Mouse (Mus musculus) CD4-positive, CD25-positive, alpha-beta regulatory T cell, adult 2 months (primary cell): ENCODE results near the gene Dhps.

Experiments
- DNase-seq: peaks from one replicate; pipeline ENCODE4 v3.0.0-alpha.2; 2012; ENCODE audit warnings: low read depth, low spot score

The Dhps gene

GRCm38 (mm10) chr8:85071514-85072281, at the start of gene Dhps:
TSS of gene Dhps (plus strand) at chr8:85071757.
- DNase-seq = peak; percentile 94

- no peak for DNase-seq
Observed at GRCm38 (mm10) chr8:85023846-85024245, 47.7 kb upstream of the Dhps start.

GRCm38 (mm10) chr8:85025098-85025932, 46.2 kb upstream of the Dhps start, which contains the start of gene Asna1:
TSS of gene Asna1 (minus strand) at chr8:85025281.
- DNase-seq = peak; percentile 94

- DNase-seq = peak; percentile 95
Observed at GRCm38 (mm10) chr8:85026670-85027515, 44.7 kb upstream of the Dhps start, which contains the start of gene Trir. TSS of gene Trir (plus strand) at chr8:85026823.

GRCm38 (mm10) chr8:85027516-85027855, 44.1 kb upstream of the Dhps start:
- no peak for DNase-seq

GRCm38 (mm10) chr8:85027922-85028321, 43.6 kb upstream of the Dhps start:
- DNase-seq = peak; percentile 39

GRCm38 (mm10) chr8:85029271-85029670, 42.3 kb upstream of the Dhps start:
- DNase-seq = no peak

DNA sequence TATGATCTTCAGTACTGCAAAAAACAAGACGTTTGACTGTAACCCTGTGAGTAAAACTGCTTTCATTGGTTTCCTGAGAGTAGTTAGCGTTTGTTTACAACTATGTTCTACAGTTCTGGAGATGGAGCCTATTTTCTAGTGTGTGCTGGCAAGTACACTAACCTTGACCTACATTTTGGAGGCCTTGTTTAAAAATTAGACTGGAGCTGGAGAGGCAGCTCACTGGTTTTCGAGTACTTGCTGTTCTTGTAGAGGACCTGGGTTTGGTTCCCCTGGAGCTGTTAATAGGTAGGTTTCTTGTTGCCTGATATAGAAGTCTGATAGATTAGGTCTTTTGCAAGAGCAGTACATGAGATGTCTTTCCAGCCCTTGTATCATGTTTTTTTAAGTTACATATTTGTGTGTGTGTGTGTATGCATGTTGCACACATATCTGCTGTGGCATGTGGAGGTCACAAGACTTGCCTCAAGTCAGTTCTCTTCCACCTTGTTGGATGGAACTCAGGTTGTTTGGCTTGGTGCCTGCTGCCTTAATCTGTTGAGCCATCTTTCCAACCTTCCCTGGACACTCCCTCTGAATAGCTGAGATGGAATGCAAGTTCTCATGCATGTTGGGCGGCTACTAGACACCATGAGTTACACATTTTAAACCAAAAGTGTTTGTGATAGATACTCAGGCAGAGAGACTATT, 38.8 kb upstream of the Dhps start:
- DNase-seq = no peak

DNA sequence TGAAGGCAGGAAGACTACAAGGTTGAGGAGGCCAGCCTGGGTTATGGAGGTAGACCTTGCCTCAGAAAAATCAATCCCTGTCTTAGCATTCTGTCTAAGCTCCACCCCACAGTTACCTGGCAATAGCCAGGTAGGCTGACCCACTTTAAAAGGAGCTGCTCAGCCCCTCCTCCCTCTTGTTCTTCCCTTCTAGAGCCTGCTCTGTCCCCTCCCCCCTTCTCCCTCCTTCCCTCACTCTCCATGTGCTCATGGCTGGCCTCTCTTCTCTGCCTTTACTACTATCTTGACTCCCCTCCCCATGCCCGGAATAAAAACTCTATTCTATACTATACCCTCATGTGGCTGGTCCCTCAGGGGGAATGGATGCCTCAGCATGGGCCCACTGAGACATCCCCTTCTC, 37.7 kb upstream of the Dhps start:
- no peak for DNase-seq

DNA sequence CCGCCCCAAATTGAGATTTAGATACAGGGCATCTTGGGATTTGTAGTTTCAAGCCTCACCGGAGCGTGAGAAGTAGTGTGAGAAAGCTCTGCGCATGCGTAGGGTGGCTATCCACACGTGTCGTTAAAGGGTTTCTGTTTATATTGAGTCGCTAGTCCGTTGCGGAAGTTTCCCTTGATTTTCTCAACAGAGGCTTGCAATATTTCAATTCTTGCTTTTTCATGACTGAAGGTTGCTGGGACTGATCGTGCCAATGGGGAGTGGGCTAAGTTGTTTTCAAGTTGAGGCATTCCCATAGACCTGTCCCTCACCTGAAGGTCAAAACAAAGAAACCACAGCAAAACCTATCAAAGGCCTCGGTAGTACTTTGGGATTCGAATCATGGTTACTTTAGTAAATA, 36.8 kb upstream of the Dhps start:
- peak; percentile 94 for DNase-seq

DNA sequence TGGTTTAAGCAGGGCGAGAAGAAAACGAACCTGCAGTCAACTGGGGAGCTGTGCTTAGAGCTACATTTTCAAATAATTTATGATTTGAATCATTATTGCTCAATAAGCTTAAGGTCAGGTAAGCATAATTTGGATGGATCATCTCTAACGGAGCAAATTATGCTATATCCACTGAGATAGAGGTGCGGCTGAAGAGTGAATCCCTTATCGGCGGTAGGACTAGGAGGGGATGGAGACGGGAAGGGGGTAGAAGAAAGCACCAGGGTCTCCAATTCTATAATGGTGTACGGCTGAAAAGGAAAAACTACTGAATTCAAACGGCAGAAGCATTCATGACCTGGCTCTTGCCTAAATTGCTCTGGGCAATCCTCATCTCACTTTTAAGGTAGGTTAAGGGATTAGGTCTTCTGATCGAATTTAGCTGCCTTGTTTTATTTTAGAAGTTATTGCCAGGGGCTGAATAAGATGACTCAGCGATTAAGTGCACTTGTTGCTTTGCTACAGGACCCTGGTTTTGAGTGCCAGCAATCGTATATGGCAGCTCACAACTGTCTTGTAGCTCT, 36.3 kb upstream of the Dhps start:
- no peak for DNase-seq

GRCm38 (mm10) chr8:85035728-85036310, 35.7 kb upstream of the Dhps start:
- DNase-seq = peak; percentile 57

DNA sequence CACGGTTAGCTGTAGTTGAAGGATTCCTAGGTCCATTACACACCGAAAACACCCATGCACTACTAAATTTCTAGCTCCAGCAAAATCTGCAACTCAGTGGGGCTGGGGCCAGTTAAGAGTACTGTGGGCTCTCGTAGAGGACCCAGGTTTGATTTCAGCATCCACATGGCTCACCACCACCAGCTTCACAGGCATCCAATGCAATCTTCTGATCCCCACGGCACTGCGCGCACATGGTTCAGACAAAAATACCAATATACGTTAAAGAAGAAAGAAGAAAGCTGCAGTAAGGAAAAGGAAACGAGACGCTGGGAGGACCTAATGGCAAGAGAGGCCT, 35.2 kb upstream of the Dhps start:
- no peak for DNase-seq

GRCm38 (mm10) chr8:85036718-85037365, 34.7 kb upstream of the Dhps start, which contains the start of gene Tnpo2:
TSS of gene Tnpo2 (plus strand) at chr8:85036915.
- peak; percentile 95 for DNase-seq

- DNase-seq = no peak
Observed at GRCm38 (mm10) chr8:85037366-85037680, 34.2 kb upstream of the Dhps start.

DNA sequence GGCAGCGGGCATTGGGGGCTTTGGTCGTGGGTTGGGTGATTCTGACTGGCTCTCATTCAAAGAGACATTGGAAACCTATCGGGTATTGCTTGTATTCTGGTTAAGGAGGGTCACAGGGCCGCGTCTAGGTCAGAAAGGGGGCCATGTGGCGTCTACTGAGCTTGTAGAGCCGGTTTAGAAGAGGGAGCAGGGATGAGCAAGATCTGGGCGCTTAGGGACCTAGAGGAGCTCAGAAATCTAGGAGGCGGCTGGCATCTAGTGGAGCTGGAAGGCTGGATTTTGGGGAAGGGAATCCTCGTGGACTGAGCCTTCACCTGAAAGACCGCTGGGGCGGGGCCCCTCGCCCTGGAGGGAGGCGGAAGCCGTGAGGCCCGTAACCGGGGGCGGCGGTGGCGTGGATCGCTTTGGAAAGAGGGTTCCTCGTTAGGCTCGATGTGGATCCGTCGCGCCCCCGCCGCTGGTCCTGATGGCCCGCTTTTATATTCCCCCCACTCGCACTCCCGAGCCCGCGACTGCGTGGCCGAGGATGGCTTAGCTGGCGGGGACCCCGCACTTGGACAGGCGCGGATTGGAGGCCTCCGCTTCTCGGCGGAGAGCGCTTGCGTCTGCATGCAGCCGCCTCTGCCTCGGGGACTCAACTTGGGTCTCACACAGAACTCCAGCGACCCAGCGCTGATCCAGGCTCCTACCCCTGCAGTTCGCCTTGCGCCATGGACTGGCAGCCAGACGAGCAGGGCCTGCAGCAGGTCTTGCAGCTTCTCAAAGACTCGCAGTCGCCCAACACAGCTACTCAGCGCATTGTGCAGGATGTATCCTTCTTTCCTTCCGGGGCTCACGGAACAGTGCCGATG, 33.7 kb upstream of the Dhps start:
- DNase-seq = peak; percentile 65

- no peak for DNase-seq
Observed at GRCm38 (mm10) chr8:85043619-85044018, 27.9 kb upstream of the Dhps start.

- no peak for DNase-seq
Observed at GRCm38 (mm10) chr8:85057367-85057766, 14.2 kb upstream of the Dhps start.

GRCm38 (mm10) chr8:85059879-85060616, 11.5 kb upstream of the Dhps start, which contains the start of gene Fbxw9:
TSS of gene Fbxw9 (plus strand) at chr8:85060055.
- DNase-seq = peak; percentile 94
